Mouse (Mus musculus) heart, postnatal 0 days (tissue): Measurements from ENCODE around the gene Cass4.

Source experiments
- CTCF ChIP-seq: IDR thresholded peaks from 2 replicates; pipeline ENCODE4 v1.5.1; 2016; ENCODE audit warnings: antibody characterized with exemption, control low read depth, low read depth
- EP300 ChIP-seq: IDR thresholded peaks from 2 replicates; pipeline ENCODE4 v1.6.1; 2016; ENCODE audit warnings: antibody characterized with exemption, low read depth

DNA sequence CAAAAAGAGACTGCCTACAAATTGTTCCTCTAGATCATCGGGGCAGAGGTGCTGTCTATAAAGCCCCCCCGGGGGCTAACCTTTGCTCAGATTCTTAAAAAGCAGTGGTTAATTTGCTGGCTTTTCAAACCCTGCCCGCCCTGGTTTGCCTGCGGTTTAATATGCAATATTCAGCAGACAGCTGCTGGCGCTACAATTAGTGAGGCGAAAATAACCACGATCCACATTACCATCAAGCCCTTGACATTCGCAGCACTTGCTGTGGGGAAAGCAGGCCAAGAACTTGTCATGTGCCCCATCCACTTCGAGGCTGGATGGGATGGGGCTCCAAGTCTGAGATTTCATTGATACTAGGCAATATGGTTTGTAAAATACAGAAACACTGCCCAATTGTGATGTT, 40.4 kb upstream of the Cass4 start:
- TF ChIP-seq CTCF: no peak
- TF ChIP-seq EP300: no peak
